Mouse (Mus musculus) heart, embryonic 11.5 days (tissue): Measurements from ENCODE around the gene Drosha. TPM values are rescaled to one million over a fixed set of nuclear protein-coding genes. Genes with fewer than 3 reads are reported as not detected.

Experiments
- microRNA-seq: library from miRNA; unstranded; fragments of <30 nt; microRNA quantifications from one replicate; pipeline ENCODE4, GENCODE M21; 2016; ENCODE audit warnings: borderline number of aligned reads
- polyA plus RNA-seq: library from polyadenylated mRNA; unstranded; fragments of >200 nt; fragmentation: Nextera tagmentation; extraction: Ambion mirVana; gene quantifications from 2 replicates; pipeline ENCODE4 v1.2.1, GENCODE M21; 2014

The Drosha gene
- polyA plus RNA-seq, 1 experiment from 2014 or later: 34.6 TPM

Small RNAs within 50 kb of the gene (microRNA-seq; reads per million reads assigned to microRNA genes)
- not detected for gene Gm47288

Other genes with a start within 250 kb of the Drosha start
- gene Pdzd2, start 84.9 kb upstream of the Drosha start, polyA plus RNA-seq: 9.7 and 12.5 TPM in 2 replicates
- gene 6030458C11Rik, start 166 bp upstream of the Drosha start, polyA plus RNA-seq: 23.0 and 31.8 TPM in 2 replicates